Mouse (Mus musculus) macrophage (primary cell): Measurements from ENCODE around the gene Srbd1. TPM values are rescaled to one million over a fixed set of nuclear protein-coding genes. Genes with fewer than 3 reads are reported as not detected.

ENCODE experiments used
- H3K27ac ChIP-seq: fragments of 350-480 bp; formaldehyde crosslinking; 2 replicates; pipeline ENCODE4 v1.9.0; 2021
- H3K36me3 ChIP-seq: fragments of 350-480 bp; formaldehyde crosslinking; 2 replicates; pipeline ENCODE4 v1.9.0; 2021; ENCODE audit errors: inconsistent target
- H3K4me3 ChIP-seq: fragments of 350-480 bp; formaldehyde crosslinking; 2 replicates; pipeline ENCODE4 v1.9.0; 2021; ENCODE audit errors: inconsistent target
- H3K79me2 ChIP-seq: fragments of 350-480 bp; formaldehyde crosslinking; 2 replicates; pipeline ENCODE4 v1.9.0; 2021; ENCODE audit errors: inconsistent target
- WGBS: methylation state at CpG from one replicate; pipeline ENCODE4 v1.1.7; 2026; ENCODE audit warnings: inconsistent platforms; ENCODE audit not compliant: missing documents; 5-methylcytosine and 5-hydroxymethylcytosine counted together
- polyA plus RNA-seq: library from polyadenylated mRNA; stranded (reverse); fragments of 250-400 nt; gene quantifications from 3 replicates; pipeline ENCODE4 v1.2.4, GENCODE M21; 2018; ENCODE audit warnings: inconsistent platforms
- total RNA-seq, 78 experiments: library from RNA; depleted of rRNA; stranded (reverse); fragments of 250-400 nt; gene quantifications; 1 replicate in 9 of 78; 2 replicates in 24 of 78; 3 replicates in 43 of 78; 4 replicates in 2 of 78; pipeline ENCODE4 v1.2.4; 2018; ENCODE audit warnings: inconsistent platforms in 56 of 78

Gene Srbd1
- total RNA-seq (2018; cell fraction: chromatin; rRNA removed): 10 to 100 TPM in 25 of 26 experiments, 1 to 10 TPM in 1; 7.4 to 58.1 (median 46.2) TPM
- 10 to 100 TPM in 18 of 26 experiments, 1 to 10 TPM in 8; 7.3 to 15.6 (median 10.8) TPM for total RNA-seq (2018; cell fraction: cytosol; rRNA removed)
- 10 to 100 TPM in 20 of 26 experiments, 1 to 10 TPM in 6; 4.9 to 44.1 (median 22.4) TPM for total RNA-seq (2018; cell fraction: nucleus; rRNA removed)
- polyA plus RNA-seq: 8.3 to 18.6 TPM (median 14.4 TPM) in 3 replicates

GRCm38 (mm10) chr17:86145079-86145951, at the start of gene Srbd1:
Gene Srbd1 (minus strand): TSS chr17:86145175.
- Histone ChIP-seq H3K27ac (peak within 1 kb of the TSS; percentile 57), H3K36me3 (no peaks in the 10 kb centered on the region), H3K79me2 (peaks cover 16% of the 10 kb centered on the region), H3K4me3 (peak within 1 kb of the TSS; percentile 94)
- 6% methylated on average over 36 of the region's 45 CpGs for WGBS

GRCm38 (mm10) chr17:86193979-86194378, 49.0 kb upstream of the Srbd1 start:
- H3K27ac ChIP-seq: no peak overlapping the region
- 93% methylated on average over 6 of the region's 6 CpGs for WGBS
- H3K79me2 ChIP-seq: no peaks in the 10 kb centered on the region
- H3K36me3 ChIP-seq: no peaks in the 10 kb centered on the region
- H3K4me3 ChIP-seq: no peak overlapping the region

DNA sequence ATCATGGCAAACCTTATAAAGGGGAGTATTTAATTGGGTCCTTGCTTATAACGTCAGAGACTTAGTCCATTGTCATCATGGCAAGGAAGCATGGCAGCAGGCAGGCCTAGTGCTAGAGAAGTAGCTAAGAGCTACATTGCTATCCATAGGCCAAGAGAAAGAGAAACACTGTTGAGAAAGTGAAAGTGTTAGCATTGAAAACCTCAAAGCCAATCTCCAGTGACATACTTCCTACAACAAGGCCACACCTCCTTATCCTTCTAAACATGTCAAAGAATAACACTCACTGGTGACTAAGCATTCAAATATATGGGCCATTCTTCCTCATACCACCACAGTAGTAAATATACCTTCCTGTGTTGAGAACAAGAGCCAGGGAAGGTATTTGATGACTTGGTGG, 42.8 kb upstream of the Srbd1 start:
- Histone ChIP-seq H3K36me3 (no peaks in the 10 kb centered on the region), H3K4me3 (no peak overlapping the region), H3K79me2 (no peaks in the 10 kb centered on the region), H3K27ac (no peak overlapping the region)
- whole genome bisulfite sequencing: 0% methylated on average over 1 of the region's 1 CpGs

GRCm38 (mm10) chr17:86185584-86185983, 40.6 kb upstream of the Srbd1 start:
- Histone ChIP-seq H3K79me2 (no peaks in the 10 kb centered on the region), H3K4me3 (no peak overlapping the region), H3K27ac (no peak overlapping the region), H3K36me3 (no peaks in the 10 kb centered on the region)
- WGBS: 47% methylated on average over 7 of the region's 7 CpGs

DNA sequence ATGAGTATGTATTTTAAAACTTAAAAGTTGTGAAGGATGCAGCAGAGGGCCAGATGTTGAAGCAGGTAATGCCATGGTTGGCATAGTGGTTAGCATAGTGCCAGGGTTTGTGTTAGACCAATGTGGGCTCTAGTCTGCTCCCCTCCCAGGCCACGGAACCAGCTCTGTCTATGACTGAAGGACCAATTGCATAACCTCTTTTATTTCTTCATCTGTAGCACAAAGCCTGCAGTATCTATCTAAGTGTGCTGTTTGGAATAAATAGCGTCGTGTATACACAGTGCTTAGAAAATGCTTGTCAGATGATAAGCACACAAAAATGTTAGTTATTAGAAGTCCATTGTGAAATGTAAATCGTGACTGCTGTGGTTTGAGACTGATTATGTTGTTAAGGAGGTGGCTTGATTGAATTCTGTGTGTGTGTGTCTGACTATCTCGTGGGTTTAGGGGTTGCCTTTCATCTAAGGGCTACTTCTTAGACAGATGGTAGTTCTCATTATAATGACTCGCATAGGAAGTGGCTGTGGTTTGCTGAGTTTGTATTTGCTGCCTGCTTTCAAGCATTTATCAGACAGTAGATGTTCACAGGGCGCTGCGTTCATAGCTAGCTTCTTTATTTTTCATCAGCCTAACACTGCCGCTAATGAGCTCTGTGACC, 39.7 kb upstream of the Srbd1 start:
- H3K4me3 ChIP-seq: no peak overlapping the region
- no peak overlapping the region for H3K27ac ChIP-seq
- no peaks in the 10 kb centered on the region for H3K36me3 ChIP-seq
- 26% methylated on average over 8 of the region's 9 CpGs for WGBS
- no peaks in the 10 kb centered on the region for H3K79me2 ChIP-seq

- no peaks in the 10 kb centered on the region for H3K36me3 ChIP-seq
- no peaks in the 10 kb centered on the region for H3K79me2 ChIP-seq
- H3K27ac ChIP-seq: no peak overlapping the region
- 53% methylated on average over 2 of the region's 2 CpGs for WGBS
- H3K4me3 ChIP-seq: no peak overlapping the region
Measured at GRCm38 (mm10) chr17:86183788-86184187, 38.8 kb upstream of the Srbd1 start.

DNA sequence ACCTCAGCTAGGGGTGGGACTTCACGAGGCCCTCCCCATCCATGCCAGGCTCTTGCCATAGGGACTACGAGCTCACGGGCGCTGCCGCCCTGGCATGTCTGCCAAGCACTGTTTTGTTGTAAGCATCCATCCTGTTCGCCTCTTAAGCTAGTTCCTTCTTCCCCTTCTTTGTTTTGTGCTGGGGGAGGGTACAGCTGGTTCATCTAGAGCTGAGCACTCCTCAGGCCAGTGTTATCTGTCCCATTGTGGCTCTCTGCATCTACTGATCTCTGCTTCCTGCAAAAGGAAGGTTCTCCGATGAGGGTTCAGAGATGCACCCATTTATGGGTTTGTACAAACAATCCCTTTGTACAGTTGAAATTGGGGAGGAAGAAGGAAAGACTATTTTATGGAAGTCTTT, 31.7 kb upstream of the Srbd1 start:
- WGBS: 69% methylated on average over 7 of the region's 7 CpGs
- no peak overlapping the region for H3K4me3 ChIP-seq
- no peaks in the 10 kb centered on the region for H3K79me2 ChIP-seq
- H3K27ac ChIP-seq: no peak overlapping the region
- no peaks in the 10 kb centered on the region for H3K36me3 ChIP-seq

- H3K79me2 ChIP-seq: no peaks in the 10 kb centered on the region
- no peaks in the 10 kb centered on the region for H3K36me3 ChIP-seq
- no peak overlapping the region for H3K4me3 ChIP-seq
- WGBS: 84% methylated on average over 9 of the region's 9 CpGs
- no peak overlapping the region for H3K27ac ChIP-seq
Measured at GRCm38 (mm10) chr17:86175516-86175915, 30.5 kb upstream of the Srbd1 start.

GRCm38 (mm10) chr17:86170164-86170958, 25.4 kb upstream of the Srbd1 start:
- no peaks in the 10 kb centered on the region for H3K36me3 ChIP-seq
- H3K4me3 ChIP-seq: no peak overlapping the region
- 32% methylated on average over 9 of the region's 9 CpGs for WGBS
- peaks cover 8% of the 10 kb centered on the region; the same call in 1 of the 2 replicates for H3K79me2 ChIP-seq
- no peak overlapping the region for H3K27ac ChIP-seq

- Histone ChIP-seq H3K36me3 (no peaks in the 10 kb centered on the region), H3K79me2 (peaks cover 8% of the 10 kb centered on the region; the same call in 1 of the 2 replicates), H3K4me3 (no peak overlapping the region), H3K27ac (no peak overlapping the region)
- 40% methylated on average over 6 of the region's 6 CpGs for WGBS
Measured at GRCm38 (mm10) chr17:86169092-86169491, 24.1 kb upstream of the Srbd1 start.

DNA sequence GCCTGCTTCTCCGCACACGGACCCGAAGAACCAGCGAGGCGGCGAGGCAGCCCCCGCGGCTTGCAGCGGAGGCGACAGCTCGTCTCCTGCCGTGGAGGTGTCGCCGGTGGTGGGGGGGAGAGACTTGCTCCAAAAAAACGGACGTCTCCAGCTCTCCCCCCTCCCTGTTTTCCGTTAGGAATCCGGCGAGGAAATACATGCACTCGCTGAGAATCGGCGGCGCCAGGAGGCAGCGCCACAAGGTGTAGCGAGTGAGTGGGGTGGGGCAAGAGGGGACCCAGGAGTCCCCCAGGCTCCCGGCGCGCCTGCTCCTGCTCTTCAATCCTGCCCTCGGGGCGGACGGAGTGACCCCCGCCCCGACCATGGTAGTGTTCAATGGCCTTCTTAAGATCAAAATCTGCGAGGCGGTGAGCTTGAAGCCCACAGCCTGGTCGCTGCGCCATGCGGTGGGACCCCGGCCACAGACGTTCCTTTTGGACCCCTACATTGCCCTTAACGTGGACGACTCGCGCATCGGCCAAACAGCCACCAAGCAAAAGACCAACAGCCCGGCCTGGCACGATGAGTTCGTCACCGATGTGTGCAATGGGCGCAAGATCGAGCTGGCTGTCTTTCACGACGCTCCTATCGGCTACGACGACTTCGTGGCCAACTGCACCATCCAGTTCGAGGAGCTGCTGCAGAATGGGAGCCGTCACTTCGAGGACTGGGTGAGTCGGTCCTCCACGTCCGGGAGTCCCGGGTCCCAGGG, 23.4 kb upstream of the Srbd1 start:
- peaks cover 8% of the 10 kb centered on the region; the same call in 1 of the 2 replicates for H3K79me2 ChIP-seq
- H3K27ac ChIP-seq: no peak overlapping the region
- peak overlapping the region; percentile 25; the same call in 1 of the 2 replicates for H3K4me3 ChIP-seq
- H3K36me3 ChIP-seq: no peaks in the 10 kb centered on the region
- 4% methylated on average over 63 of the region's 64 CpGs for WGBS

DNA sequence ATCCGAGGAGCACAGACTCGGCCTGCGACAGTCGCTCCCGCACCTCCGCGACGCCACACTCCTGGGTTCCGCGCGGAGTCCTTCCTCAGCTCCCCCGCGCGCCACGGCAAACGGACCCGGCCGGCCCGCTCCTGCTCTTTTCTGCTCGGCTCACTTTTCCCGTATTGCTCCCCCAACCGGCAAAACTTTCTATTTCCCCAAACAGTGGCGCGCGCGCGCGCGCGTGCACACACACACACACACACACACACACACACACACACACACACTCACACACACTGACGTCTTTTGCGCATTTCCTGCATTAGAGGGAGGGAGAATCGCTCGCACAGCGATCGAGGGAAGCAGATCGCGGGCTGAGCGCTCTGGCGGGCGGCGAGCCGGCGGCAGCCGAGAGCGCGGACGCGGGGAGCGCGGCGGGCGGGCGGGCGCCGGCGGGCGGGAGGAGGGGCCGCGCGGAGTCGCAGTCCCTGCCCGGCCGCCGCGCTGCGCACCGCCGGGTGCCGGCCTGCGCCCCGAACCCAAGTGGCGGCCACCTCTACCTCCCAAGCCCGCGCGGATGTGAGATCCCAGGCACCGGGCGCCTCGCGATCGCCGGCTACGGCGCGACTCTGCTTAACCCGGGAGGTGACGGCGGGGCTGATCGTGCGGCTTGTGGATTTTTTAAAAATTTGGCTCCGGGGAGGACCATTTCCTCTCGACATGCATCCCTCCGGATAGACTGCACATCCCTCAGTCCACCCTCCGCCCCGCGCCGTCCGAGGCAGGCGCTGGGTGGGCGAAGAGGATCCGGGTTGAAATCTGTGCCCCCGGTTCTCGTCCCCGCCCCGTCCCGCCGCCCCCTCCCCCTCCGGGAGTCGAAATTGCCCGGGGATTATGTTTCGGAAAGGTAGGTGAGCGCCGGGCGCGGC, 22.6 kb upstream of the Srbd1 start, which contains the start of gene Prkce:
Prkce (plus strand) TSS at position 466 of the 911 bp plus-strand sequence.
- Histone ChIP-seq H3K79me2 (peaks cover 8% of the 10 kb centered on the region; the same call in 1 of the 2 replicates), H3K4me3 (peak within 1 kb of the TSS; percentile 95), H3K36me3 (no peaks in the 10 kb centered on the region), H3K27ac (peak within 1 kb of the TSS; percentile 74)
- WGBS: 3% methylated on average over 93 of the region's 115 CpGs
